Mouse (Mus musculus) kidney, adult 9 months (tissue): Measurements from ENCODE around the gene Rasd1.

Experiments
- DNase-seq: peaks from one replicate; pipeline ENCODE4 v3.0.0; 2022

Rasd1 gene

DNA sequence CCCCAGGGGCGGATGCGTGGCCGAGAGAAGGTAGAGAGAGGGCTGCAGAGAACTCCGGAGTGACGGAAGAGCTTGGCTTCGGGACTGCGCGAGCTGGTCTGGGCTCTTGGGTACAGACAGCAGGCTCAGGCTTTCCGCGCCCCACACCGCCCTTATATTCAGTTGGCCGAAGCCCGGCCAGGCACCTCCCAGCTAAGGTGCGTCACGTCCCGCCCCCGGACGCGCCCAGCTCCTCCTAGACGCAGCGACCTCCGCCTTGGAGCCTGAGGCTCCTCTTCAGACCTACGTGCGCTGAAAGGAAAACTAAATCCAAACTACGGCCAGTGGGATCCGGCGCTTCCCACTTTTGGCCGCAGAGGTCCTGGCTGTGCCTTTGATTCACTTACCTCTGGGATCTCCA lies at the start of gene Rasd1:
Rasd1 (minus strand) TSS at position 127 of the 400 bp plus-strand sequence.
- peak; percentile 88 for DNase-seq

DNA sequence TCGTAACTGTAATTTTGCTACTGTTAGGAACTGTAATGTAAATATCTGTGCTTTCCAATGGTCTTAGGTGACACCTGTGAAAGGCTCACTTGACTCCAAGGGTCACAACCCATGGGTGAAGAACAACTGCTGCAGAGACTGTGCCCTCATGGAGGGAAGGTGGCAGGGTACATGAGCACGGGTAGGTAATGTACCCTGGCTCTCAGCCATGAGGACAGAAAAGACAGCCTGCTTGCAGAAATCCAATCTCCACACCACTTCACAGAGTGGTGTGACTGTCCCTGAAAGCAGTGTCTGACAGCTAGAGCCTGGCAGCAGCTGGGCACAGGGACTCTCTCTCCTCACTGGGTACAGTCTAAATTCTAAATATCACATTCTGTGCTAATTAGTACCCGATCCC lies 46.8 kb upstream of the Rasd1 start:
- no peak for DNase-seq

DNA sequence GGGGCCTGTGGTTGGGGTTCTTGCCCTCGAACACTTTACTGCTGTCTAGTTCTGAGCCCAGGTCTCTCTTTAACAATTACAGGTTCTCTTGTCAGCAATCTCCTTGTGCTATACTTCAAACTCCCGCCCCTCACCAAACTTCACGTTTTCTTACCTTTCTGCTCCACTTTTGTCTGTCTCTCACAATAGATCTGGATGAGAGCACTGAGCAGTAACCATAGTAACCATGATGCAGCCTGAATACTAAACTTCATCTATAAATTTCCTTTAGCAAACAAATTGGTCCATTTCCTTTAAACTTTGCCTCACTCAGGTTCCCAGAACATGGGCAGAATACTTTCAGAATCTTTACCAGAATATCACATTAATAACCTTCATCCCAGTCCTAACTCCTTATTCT lies 44.7 kb upstream of the Rasd1 start:
- no peak for DNase-seq

DNA sequence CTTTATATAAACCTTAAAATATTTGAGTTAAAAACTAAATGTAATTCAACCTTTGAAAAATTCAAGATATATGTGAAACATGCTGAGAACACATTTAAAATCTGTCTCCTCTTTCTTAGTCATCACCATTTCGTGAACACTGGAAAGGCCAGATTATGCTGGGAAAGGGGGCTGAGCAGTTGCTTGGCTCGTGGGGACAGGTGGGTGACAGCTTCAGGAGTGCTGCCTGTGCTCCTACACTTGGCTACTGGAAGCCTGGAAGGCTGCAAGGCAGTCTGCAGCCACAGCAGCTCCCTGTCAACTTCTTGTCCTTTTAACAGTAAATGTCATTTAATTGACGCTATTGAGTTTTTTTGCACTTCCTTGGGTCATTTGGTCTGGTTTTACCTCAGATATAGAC lies 41.1 kb upstream of the Rasd1 start:
- DNase-seq = no peak

DNA sequence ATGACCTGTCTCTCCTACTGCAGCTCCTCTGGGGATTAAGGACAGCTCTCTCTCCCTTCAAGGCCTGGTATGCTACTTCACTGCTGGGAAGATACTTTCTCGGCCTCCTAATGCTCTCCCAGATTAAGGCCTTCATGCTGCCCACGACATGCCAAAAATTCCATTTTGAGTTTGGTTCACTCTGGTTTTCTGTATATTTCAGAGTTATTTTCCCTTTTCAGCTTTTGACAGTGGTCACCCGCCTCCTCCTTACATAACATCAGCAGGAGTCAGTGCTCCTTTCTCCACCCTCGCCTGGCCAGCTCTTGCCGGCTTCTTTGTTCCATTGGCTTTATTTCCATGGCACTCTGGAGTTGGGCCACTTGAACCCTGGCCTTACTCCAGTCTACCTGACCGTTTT lies 40.0 kb upstream of the Rasd1 start:
- DNase-seq = no peak

DNA sequence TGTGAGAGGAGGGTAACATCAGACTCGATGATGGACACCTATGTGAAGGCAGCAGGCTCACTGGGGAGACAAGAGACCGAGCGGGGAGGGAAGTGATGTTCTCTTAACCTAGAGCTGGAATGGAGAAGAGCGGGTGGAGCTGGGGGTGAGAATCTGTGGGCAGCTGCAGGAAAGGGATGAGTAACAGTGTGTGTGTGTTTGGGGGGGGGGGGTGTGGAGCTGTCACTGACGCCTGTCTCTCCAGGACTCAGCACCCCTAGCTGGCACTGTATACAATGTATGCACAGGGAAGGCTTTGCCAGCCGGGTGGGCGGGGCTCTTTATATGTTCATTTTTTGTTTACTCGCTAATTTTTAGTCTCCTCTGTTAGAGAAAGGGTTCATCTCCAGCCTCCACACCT lies 39.1 kb upstream of the Rasd1 start:
- DNase-seq = no peak

DNA sequence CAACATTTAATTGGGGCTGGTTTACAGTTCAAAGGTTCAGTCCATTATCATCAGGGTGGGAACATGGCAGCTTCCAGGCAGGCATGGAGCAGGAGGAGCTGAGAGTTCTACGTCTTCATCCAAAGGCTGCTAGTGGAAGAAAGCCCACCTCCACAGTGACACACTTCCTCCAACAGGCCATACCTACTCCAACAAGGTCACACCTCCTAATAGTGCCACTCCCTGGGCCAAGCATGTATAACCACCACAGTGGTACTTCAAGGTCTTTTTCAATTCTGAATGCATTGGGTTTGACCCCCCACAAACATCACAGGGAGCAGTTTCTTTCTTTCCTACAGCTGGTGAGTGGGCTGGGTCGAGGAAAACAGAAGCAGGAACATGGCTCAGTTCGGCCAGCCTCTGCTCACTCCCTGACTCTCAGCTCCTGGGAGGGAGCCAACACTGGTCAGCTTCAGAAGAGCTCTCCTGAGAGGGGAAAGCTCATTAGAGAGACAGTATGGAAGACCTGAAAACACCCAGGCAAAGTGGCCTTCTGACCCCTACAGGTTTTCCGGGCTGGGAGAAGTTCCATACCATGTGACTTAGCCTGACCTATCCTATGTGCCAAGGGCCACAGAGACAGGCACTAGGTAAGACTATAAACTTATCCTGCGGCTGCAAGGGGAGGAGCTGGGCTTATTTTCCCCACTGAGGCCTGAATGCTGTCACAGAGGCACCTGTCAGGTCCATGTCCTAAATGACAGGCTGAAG lies 36.7 kb upstream of the Rasd1 start:
- DNase-seq = no peak

DNA sequence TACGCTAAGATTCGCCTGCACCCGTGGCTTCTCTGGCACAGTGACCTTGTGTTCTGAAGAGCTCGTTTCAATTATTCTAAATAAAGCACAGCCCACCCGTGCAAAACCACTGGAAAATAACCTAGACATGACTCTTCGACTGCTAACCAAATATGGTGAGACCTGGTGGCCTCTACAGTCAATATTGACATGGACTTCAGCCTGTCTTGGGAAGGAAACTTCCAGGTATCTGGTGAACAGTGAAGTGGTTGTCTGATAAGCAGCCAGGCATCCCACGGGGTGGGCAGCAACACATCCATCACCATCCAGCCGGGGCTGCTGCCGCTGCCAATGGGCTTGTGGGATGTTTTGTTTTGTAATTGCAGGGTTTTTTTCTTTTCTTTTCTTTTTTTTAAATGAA lies 29.6 kb upstream of the Rasd1 start:
- no peak for DNase-seq

DNA sequence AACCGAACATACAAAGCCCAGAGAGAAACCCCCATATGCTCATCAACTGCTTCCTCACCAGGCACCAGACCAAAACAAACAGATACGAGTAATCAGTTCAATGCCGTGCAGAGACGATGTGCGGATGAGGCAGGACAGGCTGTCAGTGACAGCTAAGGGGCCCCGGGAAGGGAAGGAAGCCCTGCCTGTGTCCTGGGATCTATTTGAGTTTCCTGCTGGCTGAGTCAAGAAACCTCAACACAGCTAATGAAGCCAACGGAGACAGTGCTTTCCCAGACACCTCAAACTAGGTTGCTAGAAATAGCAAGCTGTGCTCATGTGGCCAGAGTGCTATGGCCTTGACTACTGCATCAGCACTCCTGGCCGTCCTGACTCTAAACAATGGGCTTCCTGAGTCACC lies 26.6 kb upstream of the Rasd1 start:
- DNase-seq = peak; percentile 16

DNA sequence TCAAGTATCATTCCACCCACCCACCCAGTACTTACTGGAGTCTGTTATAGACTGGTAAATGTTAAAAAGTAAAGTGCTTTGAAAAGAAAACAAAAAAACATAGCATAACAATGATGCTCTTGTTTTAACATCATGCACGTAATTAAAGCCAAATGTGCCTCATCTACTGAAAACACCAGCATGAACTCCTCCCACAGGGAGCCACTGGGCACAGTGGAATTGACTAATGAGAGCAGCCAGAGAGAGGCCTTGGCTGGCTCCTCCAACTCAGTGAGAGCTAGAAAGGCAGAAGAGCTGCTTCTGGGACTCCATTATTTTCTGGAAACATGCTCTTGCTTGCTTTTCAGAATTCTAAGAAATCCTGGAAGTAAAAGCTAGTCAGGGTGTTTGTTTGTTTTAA lies 24.7 kb upstream of the Rasd1 start:
- no peak for DNase-seq

DNA sequence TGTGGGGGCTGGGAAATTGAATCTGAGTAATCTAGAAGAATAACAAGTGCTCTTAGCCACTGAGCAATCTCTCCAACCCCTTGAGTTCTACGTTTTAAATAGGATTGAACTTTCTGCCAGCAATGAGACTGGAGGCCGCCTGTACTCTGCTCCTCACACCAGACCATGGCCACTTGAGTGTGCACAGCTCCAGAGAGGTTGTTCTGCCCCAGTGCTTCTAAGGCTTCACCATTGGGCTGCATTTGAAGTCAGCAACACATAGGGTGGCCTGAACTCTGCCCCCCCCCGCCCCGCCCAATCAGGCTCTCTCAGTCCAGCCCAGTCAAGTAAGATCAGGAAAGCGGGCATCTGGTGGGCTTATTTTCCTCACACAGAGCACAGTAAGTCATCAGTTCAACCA lies 13.1 kb upstream of the Rasd1 start:
- peak; percentile 46 for DNase-seq

DNA sequence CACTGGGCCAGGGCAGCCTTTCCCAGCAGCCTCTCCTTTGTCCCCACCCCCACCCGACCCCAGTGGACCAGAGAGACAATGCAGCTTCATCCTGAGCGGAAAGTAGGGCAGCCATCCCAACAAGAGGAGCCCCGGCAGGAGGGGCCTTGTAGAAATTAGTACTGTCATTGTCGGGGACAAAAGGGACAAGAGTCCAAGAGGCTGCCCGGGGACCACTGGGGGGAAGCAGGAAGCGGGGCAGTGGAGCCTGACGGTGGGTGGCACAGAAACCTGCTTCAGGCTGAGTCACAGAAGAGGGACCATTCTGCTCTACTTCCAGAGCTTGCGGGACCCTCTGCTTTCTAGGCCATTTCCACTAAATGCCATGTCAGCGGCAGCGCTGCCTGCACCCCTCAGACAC lies 10.5 kb upstream of the Rasd1 start:
- no peak for DNase-seq

DNA sequence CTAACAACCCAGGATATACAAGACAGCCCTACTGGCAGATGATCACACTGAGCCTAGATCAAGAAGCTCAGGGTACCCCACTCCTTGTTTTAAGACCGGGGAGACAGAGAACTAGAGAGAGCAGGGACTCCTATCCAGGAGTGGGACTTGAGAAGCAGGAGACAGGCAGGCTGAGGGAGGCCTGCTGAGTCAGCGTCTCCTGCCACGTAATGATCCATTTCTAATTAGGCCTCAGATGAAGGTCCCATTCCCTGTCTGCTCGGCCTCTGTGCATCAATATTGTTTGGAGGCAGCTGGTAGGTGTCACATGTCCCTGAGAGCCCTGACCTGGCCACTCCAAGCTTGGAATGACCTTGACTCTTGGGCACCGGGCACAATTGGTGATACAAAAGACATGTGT lies 8.6 kb upstream of the Rasd1 start:
- no peak for DNase-seq

DNA sequence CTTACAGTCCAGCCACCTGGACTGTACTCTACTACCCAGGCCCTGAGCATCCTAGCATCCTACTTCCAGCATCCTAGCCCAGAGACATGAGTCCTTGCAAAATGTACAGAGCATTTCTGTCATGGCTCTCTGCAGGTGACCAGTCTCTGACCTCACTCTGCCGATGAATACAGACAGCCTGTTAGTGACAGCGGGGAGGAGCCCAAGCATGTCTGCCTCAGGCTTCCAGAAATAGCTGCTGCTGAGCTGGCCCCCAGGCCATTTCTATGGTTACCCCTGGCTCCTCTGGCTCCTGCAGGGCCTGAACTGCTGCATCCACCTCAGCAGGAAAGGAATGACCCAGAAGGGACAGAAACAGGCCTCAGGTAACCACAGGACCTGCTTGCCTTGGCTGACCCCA lies 6.9 kb upstream of the Rasd1 start:
- no peak for DNase-seq

DNA sequence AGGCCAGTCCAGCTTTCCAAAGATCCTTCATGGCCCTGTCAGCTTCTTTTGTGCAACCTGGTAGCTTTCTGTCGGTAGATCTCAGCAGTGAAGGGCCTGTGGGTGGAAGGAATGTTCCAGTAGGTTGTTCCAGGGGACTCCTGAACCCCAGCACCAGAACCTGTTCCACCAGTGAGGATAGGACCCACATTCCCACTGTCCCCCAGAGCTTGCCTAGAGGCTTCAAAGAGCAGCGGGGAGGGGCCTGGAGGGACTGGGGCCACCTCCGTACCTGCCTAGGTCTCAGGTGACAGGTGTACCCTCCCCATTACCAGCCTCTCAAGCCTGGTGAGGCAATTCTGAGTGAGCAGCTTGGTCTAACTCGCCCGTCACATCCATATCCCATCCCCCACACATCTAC lies 6.0 kb upstream of the Rasd1 start:
- no peak for DNase-seq

DNA sequence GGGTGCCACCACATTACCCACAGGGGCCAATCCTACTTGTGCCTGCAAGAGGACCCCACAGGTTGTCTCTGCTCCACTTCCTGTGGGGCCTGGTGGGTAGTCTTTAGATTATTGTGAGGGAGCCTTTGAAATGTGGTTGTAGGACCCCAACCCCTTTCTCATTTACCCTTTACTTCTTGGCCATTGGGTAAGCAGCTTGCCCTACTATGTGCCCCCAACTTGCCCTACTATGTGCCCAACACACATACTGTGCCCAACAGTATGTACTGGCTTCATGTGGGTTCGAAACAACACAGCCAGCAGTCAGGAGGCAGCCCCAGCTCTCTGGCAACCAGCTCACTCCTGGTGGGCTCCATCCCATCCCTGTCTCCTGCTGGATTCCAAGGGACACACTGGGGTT lies 3.0 kb upstream of the Rasd1 start:
- DNase-seq = no peak

DNA sequence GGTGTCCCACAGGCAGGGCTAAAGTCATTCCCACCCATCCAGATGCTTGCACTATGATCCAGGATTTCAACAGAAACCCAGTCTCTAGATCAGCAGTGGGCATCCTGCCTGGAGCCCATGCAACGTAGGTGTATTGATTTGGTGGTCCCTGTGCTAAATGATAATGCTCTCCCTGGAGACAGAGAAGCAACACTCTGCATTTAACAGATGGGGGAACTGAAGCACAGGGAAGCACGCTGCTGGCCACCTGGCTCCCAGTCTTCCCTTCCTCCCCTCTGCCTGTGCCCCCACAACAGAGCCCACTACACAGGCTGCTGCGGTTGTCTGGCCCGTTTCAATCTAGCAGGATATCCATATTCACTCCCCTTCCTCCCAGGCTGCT lies 1.3 kb upstream of the Rasd1 start:
- DNase-seq = no peak

DNA sequence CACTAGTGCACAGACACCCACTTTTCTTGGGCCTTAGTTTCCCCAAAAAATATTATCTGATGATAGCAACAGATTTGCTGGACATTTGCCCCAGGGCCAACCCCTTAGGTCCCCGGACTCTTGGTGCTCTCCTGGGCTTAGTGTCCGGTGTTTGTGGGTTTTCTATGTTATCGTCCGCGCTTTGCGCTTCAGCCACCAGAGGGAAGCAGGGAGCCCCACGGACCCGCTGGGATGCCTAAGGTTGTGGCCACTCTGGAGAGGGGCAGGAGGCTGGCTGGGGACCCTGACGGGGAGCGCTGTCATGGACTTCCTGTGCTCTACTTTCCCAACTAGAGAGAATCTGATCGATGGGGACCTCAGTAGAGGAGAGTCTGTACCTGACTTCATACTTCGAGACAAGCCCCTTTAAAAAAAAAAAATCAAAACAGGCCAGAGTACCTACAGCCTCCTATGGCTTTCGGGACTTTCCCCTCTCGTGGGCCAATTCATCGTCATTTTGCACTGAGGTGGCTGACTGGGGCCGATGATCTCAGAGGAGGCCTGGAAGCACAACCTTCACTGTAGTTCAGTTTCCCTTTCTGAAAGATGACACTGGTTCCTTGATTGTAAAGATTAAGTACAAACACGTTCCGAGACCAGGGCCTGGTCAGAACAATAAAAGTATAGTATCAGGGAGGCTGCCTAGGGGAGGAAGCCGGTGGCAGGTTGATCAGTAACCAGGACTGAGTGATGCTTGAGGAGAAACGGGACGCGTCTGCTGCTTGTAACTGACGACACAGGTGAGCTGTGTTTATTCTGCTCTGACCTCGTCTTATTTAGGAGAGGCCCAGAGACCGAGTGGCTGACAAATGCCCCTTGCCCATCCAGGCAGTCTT lies 720 bp upstream of the Rasd1 start:
- DNase-seq = peak; percentile 87

DNA sequence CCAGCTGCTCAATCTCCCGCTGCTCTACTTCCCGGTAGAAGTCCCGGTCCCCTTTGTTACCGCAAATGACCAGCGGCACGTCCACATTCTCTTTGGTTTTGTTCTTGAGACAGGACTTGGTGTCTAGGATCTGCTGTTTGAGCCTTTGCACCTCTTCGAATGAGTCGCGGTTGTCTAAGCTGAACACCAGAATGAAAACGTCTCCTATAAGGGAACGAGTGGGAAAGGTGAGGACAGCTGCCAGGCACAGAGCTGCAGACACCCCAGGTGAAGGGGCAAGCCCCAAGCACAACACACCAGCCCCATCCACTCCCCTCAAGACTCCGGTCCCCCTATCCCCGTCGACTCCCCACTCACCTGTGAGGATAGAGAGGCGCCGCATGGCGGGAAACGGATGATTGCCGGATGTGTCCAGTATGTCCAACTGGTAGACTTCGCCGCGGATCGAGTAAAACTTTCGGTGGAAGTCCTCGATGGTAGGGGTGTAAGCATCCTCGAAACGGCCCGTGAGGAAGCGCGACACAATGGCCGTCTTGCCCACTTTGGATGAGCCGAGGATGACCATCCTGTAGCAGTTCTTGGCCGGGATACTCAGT lies 483 bp downstream of the Rasd1 start:
- DNase-seq = peak; percentile 19

DNA sequence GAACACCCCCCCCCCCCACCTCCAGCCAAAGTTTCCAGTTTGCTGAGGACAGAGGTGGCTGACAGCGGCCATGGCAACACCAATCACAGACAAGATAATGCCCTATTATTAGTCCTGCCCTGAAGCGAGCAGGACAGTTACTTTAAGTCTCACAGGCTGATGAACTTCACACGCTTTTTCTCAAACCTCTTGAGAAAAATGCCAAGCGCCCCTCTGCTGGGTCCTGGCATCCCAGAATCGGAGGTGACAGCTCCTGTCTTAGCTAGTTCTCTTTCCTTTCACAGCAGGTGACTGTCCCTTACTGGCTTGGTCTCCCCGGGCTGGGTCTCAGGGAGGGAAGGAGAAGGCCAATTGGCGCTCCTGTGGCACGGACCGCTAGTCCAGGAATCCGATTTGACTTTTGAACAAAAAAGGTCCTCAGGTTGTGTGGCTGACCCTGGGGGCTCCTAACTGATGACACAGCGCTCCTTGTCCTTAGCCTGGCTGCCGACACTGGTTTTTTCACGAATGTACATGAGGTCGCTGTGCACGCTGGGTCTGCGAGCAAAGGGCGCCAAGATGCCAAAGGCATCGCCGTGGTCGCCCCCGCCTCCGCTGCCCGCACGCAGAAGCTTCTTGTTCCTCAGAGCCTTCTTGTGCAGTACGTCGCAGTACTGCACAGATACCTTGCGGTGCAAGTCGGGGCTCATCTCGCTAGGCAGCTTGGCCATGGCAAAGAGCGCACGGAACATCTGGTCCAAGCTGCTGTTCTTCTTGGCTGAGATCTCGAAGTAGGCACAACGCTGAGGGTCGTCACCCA lies 1.2 kb downstream of the Rasd1 start:
- DNase-seq = no peak

DNA sequence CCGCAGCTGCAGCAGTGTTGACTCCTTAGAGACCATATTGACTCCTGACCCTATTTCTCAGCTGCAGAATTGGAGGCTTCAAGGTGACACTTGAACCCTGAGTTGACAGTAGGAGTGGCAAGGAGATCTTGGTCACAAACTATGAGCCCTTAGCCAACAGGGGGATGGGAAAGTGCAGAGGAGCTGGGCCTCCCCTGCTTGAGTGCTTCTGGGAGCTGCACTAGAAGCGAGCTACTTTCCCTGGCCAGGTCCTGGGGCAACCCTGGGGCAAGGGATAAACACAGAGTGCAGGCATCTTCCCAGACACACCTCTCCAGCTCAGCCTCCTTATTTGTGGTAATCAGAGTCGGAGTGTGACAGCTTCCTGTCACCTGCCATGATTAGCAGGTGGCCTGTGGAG lies 2.2 kb downstream of the Rasd1 start:
- DNase-seq = no peak

DNA sequence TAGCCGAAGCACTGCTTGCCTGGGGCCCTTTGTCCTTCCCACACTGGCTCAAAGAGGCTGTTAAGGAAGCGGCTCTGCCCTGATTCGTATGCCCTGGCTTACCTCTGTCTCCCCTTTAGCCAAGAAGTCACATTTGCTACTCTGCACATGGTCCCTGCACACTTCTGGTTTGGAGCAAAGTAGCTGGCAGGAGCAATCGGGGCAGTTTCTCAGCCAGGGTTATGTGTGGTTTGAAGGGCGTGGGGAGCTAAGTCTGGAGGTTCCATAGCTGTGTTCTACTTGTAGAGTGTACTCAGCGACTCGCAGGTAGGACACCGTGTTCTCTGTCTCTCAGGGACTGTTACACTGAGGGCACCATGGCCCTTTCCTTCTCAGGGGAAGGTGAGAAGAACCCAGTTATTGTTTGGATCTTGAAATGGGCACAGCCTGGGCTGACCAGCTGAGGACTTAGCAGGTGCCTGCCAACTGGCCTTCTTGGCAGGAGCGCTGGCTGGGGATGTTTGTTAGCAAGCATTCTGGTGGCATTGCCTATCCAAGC lies 3.3 kb downstream of the Rasd1 start:
- DNase-seq = peak; percentile 27
